Mouse (Mus musculus) cortical plate, adult 2 months (tissue): Measurements from ENCODE around the gene Gpr142.

ENCODE experiments used
- CTCF ChIP-seq: fragments of 200-500 bp; IDR thresholded peaks from 2 replicates; pipeline ENCODE4 v1.5.1; 2011; ENCODE audit warnings: mild to moderate bottlenecking, control low read depth, low read length; ENCODE audit not compliant: insufficient read depth; ENCODE audit errors: extremely low read depth
- POLR2A ChIP-seq: fragments of 200-500 bp; IDR thresholded peaks from 2 replicates; pipeline ENCODE4 v1.6.1; 2011; ENCODE audit warnings: mild to moderate bottlenecking, low read length, control low read depth; ENCODE audit not compliant: insufficient read depth; ENCODE audit errors: extremely low read depth

DNA sequence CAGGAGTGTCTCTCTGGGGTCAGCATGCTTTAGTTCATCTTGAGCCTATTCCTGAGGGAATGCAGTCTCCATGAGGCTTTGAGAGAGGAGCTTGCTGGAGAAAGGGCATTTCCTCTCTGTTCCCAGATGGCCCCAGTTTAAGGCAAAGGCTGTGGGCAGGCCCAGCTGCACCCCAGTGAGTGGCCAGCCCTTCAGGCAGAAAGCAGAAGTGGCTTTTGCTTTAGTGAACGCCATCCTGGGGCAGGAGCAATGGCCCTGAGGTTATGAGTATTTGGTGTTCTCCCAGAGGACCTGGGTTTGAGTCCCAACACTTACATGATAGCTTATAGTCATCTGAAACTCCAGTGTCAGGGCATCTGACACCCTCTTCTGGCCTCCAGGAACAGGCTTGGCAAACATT lies 22.6 kb downstream of the Gpr142 start:
- no peak for TF ChIP-seq CTCF
- no peak for TF ChIP-seq POLR2A
